Comparison of ENCODE assay signal across 21 mouse cellular contexts in the genomic region with DNA sequence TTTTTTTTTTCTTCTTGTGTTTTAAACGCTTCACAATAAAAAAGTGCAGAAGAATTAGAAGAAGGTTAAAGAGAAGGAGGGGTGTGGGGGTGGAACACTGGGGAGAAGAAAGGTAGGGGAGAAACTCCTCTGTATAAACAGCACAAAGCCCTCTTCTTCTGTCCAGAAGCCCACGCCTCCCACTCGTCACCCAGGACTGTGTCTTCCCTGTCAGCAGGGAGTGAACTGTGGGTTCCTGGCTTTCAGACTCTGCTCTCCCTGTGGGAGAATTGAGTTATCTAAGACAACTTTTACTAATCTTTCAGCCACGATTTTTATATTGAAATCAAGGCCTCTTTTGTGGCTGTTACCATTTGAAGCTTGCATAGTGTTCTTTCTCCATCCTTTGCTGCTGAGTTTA.
"Had no signal": no experiment of that assay in that cellular context is flagged by ENCODE, and none has a peak within 500 bp of the region (broad histone marks: within the 10 kb centered on the region; RNA-seq: fewer than 3 reads in every experiment).

No protein-coding gene starts in this region.

- H3K27ac ChIP-seq: kidney, postnatal 0 days; left cerebral cortex, adult 2 months; limb, embryonic 10.5 days; limb, embryonic 13.5 days; liver, embryonic 12.5 days; liver, embryonic 15.5 days; midbrain, embryonic 15.5 days; neural tube, embryonic 12.5 days had no signal

- DNase-seq: kidney, adult 2 months; kidney, postnatal 25 days; layer of hippocampus, postnatal 36 days; liver; lung, adult 2 months; lung, postnatal 14 days; lung, postnatal 4 days; retina, postnatal 1 day; thymus, adult 18-20 months; thymus, postnatal 14 days; thymus, postnatal 4 days had no signal

- H3K36me3 ChIP-seq: limb, embryonic 10.5 days; limb, embryonic 13.5 days; liver, embryonic 12.5 days; liver, embryonic 15.5 days; midbrain, embryonic 15.5 days; neural tube, embryonic 12.5 days had no signal

- H3K9ac ChIP-seq: limb, embryonic 13.5 days; liver, embryonic 12.5 days; liver, embryonic 15.5 days; midbrain, embryonic 15.5 days; neural tube, embryonic 12.5 days had no signal

- H3K27me3 ChIP-seq: limb, embryonic 13.5 days; liver, embryonic 12.5 days; liver, embryonic 15.5 days; midbrain, embryonic 15.5 days; neural tube, embryonic 12.5 days had no signal

- H3K4me3 ChIP-seq: left cerebral cortex, adult 2 months; limb, embryonic 10.5 days; limb, embryonic 13.5 days; liver, embryonic 12.5 days; liver, embryonic 15.5 days; midbrain, embryonic 15.5 days; neural tube, embryonic 12.5 days had no signal

- H3K4me1 ChIP-seq: limb, embryonic 10.5 days; limb, embryonic 13.5 days; liver, embryonic 12.5 days; liver, embryonic 15.5 days; midbrain, embryonic 15.5 days; neural tube, embryonic 12.5 days had no signal

- ATAC-seq: intestine, postnatal 0 days; liver, embryonic 12.5 days; midbrain, embryonic 15.5 days had no signal

- H3K9me3 ChIP-seq: limb, embryonic 10.5 days; liver, embryonic 12.5 days; liver, embryonic 15.5 days; midbrain, embryonic 15.5 days; neural tube, embryonic 12.5 days had no signal

- H3K4me2 ChIP-seq: limb, embryonic 13.5 days; liver, embryonic 12.5 days; liver, embryonic 15.5 days; midbrain, embryonic 11.5 days; midbrain, embryonic 15.5 days; neural tube, embryonic 12.5 days had no signal
